Mouse (Mus musculus) myocyte (in vitro differentiated cells): ENCODE results near the gene Flywch2. TPM values are rescaled to one million over a fixed set of nuclear protein-coding genes. Genes with fewer than 3 reads are reported as not detected.
A peak's percentile ranks its signal among the peaks of the same experiment; 100 is the strongest.

Experiments
- H3K27me3 ChIP-seq: one replicate; pipeline ENCODE4 v1.6.1; 2011; ENCODE audit not compliant: control insufficient read depth, insufficient read depth, insufficient read length
- H3K36me3 ChIP-seq: one replicate; pipeline ENCODE4 v1.6.1; 2011; ENCODE audit not compliant: control insufficient read depth, insufficient read depth
- H3K4me2 ChIP-seq: one replicate; pipeline ENCODE4 v1.6.1; 2011; ENCODE audit warnings: low read depth, control low read depth
- H3K4me3 ChIP-seq: one replicate; pipeline ENCODE4 v1.5.1; 2011; ENCODE audit warnings: mild to moderate bottlenecking, control low read depth, moderate library complexity
- H3K79me2 ChIP-seq: one replicate; pipeline ENCODE4 v1.6.1; 2011; ENCODE audit not compliant: control insufficient read depth, insufficient read depth
- H3ac ChIP-seq: one replicate; pipeline ENCODE4 v1.6.1; 2011; ENCODE audit not compliant: control insufficient read depth, insufficient read length
- CEBPB ChIP-seq: IDR thresholded peaks from 2 replicates; pipeline ENCODE4 v1.6.1; 2011; ENCODE audit warnings: mild to moderate bottlenecking, moderate library complexity; ENCODE audit not compliant: poor library complexity, insufficient read depth, severe bottlenecking
- E2F4 ChIP-seq: IDR thresholded peaks from one replicate; pipeline ENCODE4 v1.6.1; 2011; ENCODE audit warnings: mild to moderate bottlenecking, control low read depth, moderate library complexity; ENCODE audit not compliant: insufficient read depth
- MAX ChIP-seq: IDR thresholded peaks from one replicate; pipeline ENCODE4 v1.6.1; 2011; ENCODE audit warnings: low read depth, mild to moderate bottlenecking, control low read depth
- MYOD1 ChIP-seq, 3 experiments: IDR thresholded peaks; one replicate each; pipeline ENCODE4 v1.6.1; 2011; ENCODE audit warnings: control low read depth in 2 of 3, low read depth in 2 of 3, mild to moderate bottlenecking in 2 of 3, moderate library complexity in 1 of 3; ENCODE audit not compliant: insufficient read length in 2 of 3, control insufficient read depth in 1 of 3
- MYOG ChIP-seq, 3 experiments: IDR thresholded peaks; one replicate each; pipeline ENCODE4 v1.6.1; 2011; ENCODE audit warnings: control low read depth in 2 of 3, low read depth in 2 of 3, mild to moderate bottlenecking in 2 of 3; ENCODE audit not compliant: insufficient read length in 2 of 3, control insufficient read depth in 1 of 3, insufficient read depth in 1 of 3
- POLR2A ChIP-seq: IDR thresholded peaks from one replicate; pipeline ENCODE4 v1.6.1; 2011; ENCODE audit warnings: low read depth, mild to moderate bottlenecking, control low read depth, moderate library complexity; ENCODE audit not compliant: insufficient read length
- POLR2AphosphoS2 ChIP-seq: IDR thresholded peaks from one replicate; pipeline ENCODE4 v1.6.1; 2011; ENCODE audit warnings: low read depth, control low read depth; ENCODE audit not compliant: insufficient read length
- REST ChIP-seq: IDR thresholded peaks from one replicate; pipeline ENCODE4 v1.6.1; 2011; ENCODE audit warnings: mild to moderate bottlenecking, control low read depth, moderate library complexity; ENCODE audit not compliant: insufficient read depth, insufficient read length
- SRF ChIP-seq: IDR thresholded peaks from one replicate; pipeline ENCODE4 v1.6.1; 2011; ENCODE audit warnings: low read depth; ENCODE audit not compliant: control insufficient read depth, insufficient read length
- TCF12 ChIP-seq: IDR thresholded peaks from one replicate; pipeline ENCODE4 v1.6.1; 2011; ENCODE audit warnings: mild to moderate bottlenecking, control low read depth; ENCODE audit not compliant: poor library complexity, insufficient read depth, severe bottlenecking
- TCF3 ChIP-seq: IDR thresholded peaks from one replicate; pipeline ENCODE4 v1.6.1; 2011; ENCODE audit warnings: low read depth, control low read depth; ENCODE audit not compliant: insufficient read length
- USF1 ChIP-seq: IDR thresholded peaks from one replicate; pipeline ENCODE4 v1.6.1; 2011; ENCODE audit warnings: low read depth, mild to moderate bottlenecking, control low read depth, moderate library complexity
- polyA plus RNA-seq: library from polyadenylated mRNA; unstranded; fragments of >200 nt; fragmentation: generic; extraction: Trizol; gene quantifications from one replicate; pipeline ENCODE4 v1.2.1, GENCODE M21; 2012; ENCODE audit warnings: missing spikeins

Gene Flywch2
- polyA plus RNA-seq, 1 experiment: 0.42 TPM

- Histone ChIP-seq H3K36me3 (peaks cover 85% of the 10 kb centered on the region), H3K79me2 (peaks cover 53% of the 10 kb centered on the region), H3K4me3 (no peak overlapping the region), H3ac (no peak overlapping the region), H3K27me3 (no peaks in the 10 kb centered on the region), H3K4me2 (no peak overlapping the region)
- TF ChIP-seq CEBPB (no peak), MYOD1 (IDR thresholded peaks at IDR 0.05; ENCODE audit: control insufficient read depth in 1 of 3, insufficient read length in 2 of 3, low read depth in 2 of 3) (no peak), REST (no peak), TCF3 (no peak), MAX (no peak)
Observed at GRCm38 (mm10) chr17:23818579-23818978, 32.7 kb upstream of the Flywch2 start.

GRCm38 (mm10) chr17:23815641-23816040, 29.8 kb upstream of the Flywch2 start:
- Histone ChIP-seq H3K36me3 (peaks cover 94% of the 10 kb centered on the region), H3K27me3 (no peaks in the 10 kb centered on the region), H3K4me3 (no peak overlapping the region), H3K4me2 (no peak overlapping the region), H3K79me2 (peaks cover 64% of the 10 kb centered on the region), H3ac (no peak overlapping the region)
- TF ChIP-seq MYOG (IDR thresholded peaks at IDR 0.05; ENCODE audit: control insufficient read depth in 1 of 3, insufficient read depth in 1 of 3, insufficient read length in 2 of 3, low read depth in 2 of 3): no peak
- no peak for TF ChIP-seq CEBPB
- no peak for TF ChIP-seq TCF3
- TF ChIP-seq MAX: no peak
- TF ChIP-seq TCF12: no peak
- TF ChIP-seq REST: no peak
- no peak for TF ChIP-seq MYOD1 (IDR thresholded peaks at IDR 0.05; ENCODE audit: control insufficient read depth in 1 of 3, insufficient read length in 2 of 3, low read depth in 2 of 3)
- no peak for TF ChIP-seq POLR2A
- TF ChIP-seq SRF: no peak
- no peak for TF ChIP-seq USF1
- TF ChIP-seq E2F4: no peak
- TF ChIP-seq POLR2AphosphoS2: no peak

- no peak overlapping the region for H3K4me2 ChIP-seq
Observed at GRCm38 (mm10) chr17:23807918-23808317, 22.0 kb upstream of the Flywch2 start.

GRCm38 (mm10) chr17:23806867-23807266, 21.0 kb upstream of the Flywch2 start:
- H3K27me3 ChIP-seq: no peaks in the 10 kb centered on the region
- H3K79me2 ChIP-seq: peaks cover 74% of the 10 kb centered on the region
- no peak overlapping the region for H3K4me3 ChIP-seq
- TF ChIP-seq POLR2AphosphoS2 (no peak), POLR2A (peak; percentile 8)
- H3K4me2 ChIP-seq: no peak overlapping the region
- no peak overlapping the region for H3ac ChIP-seq
- peaks cover 43% of the 10 kb centered on the region for H3K36me3 ChIP-seq

More at GRCm38 (mm10) chr17:23807918-23808317, 22.0 kb upstream of the Flywch2 start:
- H3K79me2 ChIP-seq: peaks cover 82% of the 10 kb centered on the region
- H3ac ChIP-seq: no peak overlapping the region
- peaks cover 52% of the 10 kb centered on the region for H3K36me3 ChIP-seq
- TF ChIP-seq TCF12 (no peak), POLR2AphosphoS2 (no peak), E2F4 (no peak), MYOG (IDR thresholded peaks at IDR 0.05; ENCODE audit: control insufficient read depth in 1 of 3, insufficient read depth in 1 of 3, insufficient read length in 2 of 3, low read depth in 2 of 3) (no peak)
- H3K4me3 ChIP-seq: no peak overlapping the region
- no peaks in the 10 kb centered on the region for H3K27me3 ChIP-seq

GRCm38 (mm10) chr17:23804426-23805085, 18.7 kb upstream of the Flywch2 start:
- peak overlapping the region; percentile 99 for H3K4me2 ChIP-seq
- no peak for TF ChIP-seq USF1
- no peak for TF ChIP-seq SRF
- TF ChIP-seq MAX: no peak
- TF ChIP-seq POLR2A: no peak
- TF ChIP-seq TCF12: no peak
- TF ChIP-seq MYOD1 (IDR thresholded peaks at IDR 0.05; ENCODE audit: control insufficient read depth in 1 of 3, insufficient read length in 2 of 3, low read depth in 2 of 3): no peak
- no peak for TF ChIP-seq TCF3
- no peak for TF ChIP-seq MYOG (IDR thresholded peaks at IDR 0.05; ENCODE audit: control insufficient read depth in 1 of 3, insufficient read depth in 1 of 3, insufficient read length in 2 of 3, low read depth in 2 of 3)
- TF ChIP-seq CEBPB: no peak
- no peak for TF ChIP-seq REST
- no peak for TF ChIP-seq POLR2AphosphoS2
- no peak for TF ChIP-seq E2F4
- no peaks in the 10 kb centered on the region for H3K27me3 ChIP-seq
- H3K4me3 ChIP-seq: peak overlapping the region; percentile 98
- peak overlapping the region; percentile 88 for H3ac ChIP-seq
- H3K79me2 ChIP-seq: peaks cover 63% of the 10 kb centered on the region
- H3K36me3 ChIP-seq: peaks cover 20% of the 10 kb centered on the region
